Mouse (Mus musculus) stomach, embryonic 14.5 days (tissue): Measurements from ENCODE around the gene Cfdp1. TPM values are rescaled to one million over a fixed set of nuclear protein-coding genes. Genes with fewer than 3 reads are reported as not detected.

Experiments used
- ATAC-seq: fragments of 200-750 bp; cut with Nextera tagmentation; 2 replicates; pipeline ENCODE4 v1.8.0; 2017; ENCODE audit warnings: low read depth, moderate TSS enrichment; ENCODE audit not compliant: insufficient number of reproducible peaks, insufficient read depth, low FRiP score
- H3K27ac ChIP-seq: fragments of 300-500 bp; sonication (generic); 2 replicates; pipeline ENCODE4 v1.5.1; 2014; ENCODE audit warnings: mild to moderate bottlenecking, low read length, moderate library complexity, mixed read lengths
- H3K27me3 ChIP-seq: fragments of 300-500 bp; sonication (generic); 2 replicates; pipeline ENCODE4 v1.6.1; 2014; ENCODE audit warnings: low read length, control low read depth, mixed read lengths; ENCODE audit not compliant: control insufficient read depth, insufficient read depth
- H3K36me3 ChIP-seq: fragments of 300-500 bp; sonication (generic); 2 replicates; pipeline ENCODE4 v1.6.1; 2014; ENCODE audit warnings: mild to moderate bottlenecking, control low read depth, low read length, moderate library complexity, mixed read lengths; ENCODE audit not compliant: control insufficient read depth, insufficient read depth
- H3K4me1 ChIP-seq: fragments of 300-500 bp; sonication (generic); 2 replicates; pipeline ENCODE4 v1.6.1; 2014; ENCODE audit warnings: low read length, control low read depth, mixed read lengths; ENCODE audit not compliant: control insufficient read depth, insufficient read depth
- H3K4me2 ChIP-seq: fragments of 300-500 bp; sonication (generic); replicated peaks from 2 replicates; pipeline ENCODE4 v1.6.1; 2014; ENCODE audit warnings: low read depth, low read length, control low read depth
- H3K4me3 ChIP-seq: fragments of 300-500 bp; sonication (generic); 2 replicates; pipeline ENCODE4 v1.5.1; 2014; ENCODE audit warnings: low read depth, low read length, control low read depth
- H3K9ac ChIP-seq: fragments of 300-500 bp; sonication (generic); replicated peaks from 2 replicates; pipeline ENCODE4 v1.6.1; 2014; ENCODE audit warnings: low read depth, mild to moderate bottlenecking, control low read depth, low read length, moderate library complexity, mixed read lengths
- H3K9me3 ChIP-seq: fragments of 300-500 bp; sonication (generic); 2 replicates; pipeline ENCODE4 v1.6.1; 2016; ENCODE audit warnings: low read depth, low read length, control low read depth; ENCODE audit not compliant: control insufficient read depth
- whole genome bisulfite sequencing: fragments of 180-500 bp; shearing (Covaris S2); extraction: QIAGEN DNeasy Blood & Tissue Kit; methylation state at CpG from one replicate; pipeline ENCODE4 v1.1.7; 2014; 5-methylcytosine and 5-hydroxymethylcytosine counted together
- polyA plus RNA-seq: library from polyadenylated mRNA; unstranded; fragments of >200 nt; fragmentation: Nextera tagmentation; extraction: Ambion mirVana; gene quantifications from 2 replicates; pipeline ENCODE4 v1.2.1, GENCODE M21; 2014

The Cfdp1 gene
- polyA plus RNA-seq, 1 experiment from 2014 or later: 215 TPM

GRCm38 (mm10) chr8:111820018-111820417 is 34.1 kb downstream of the Cfdp1 start:
- no peak for ATAC-seq
- Histone ChIP-seq H3K27ac (peak overlapping the region; percentile 29; the same call in 1 of the 2 replicates), H3K27me3 (no peaks in the 10 kb centered on the region), H3K4me3 (no peak overlapping the region), H3K36me3 (peaks cover 25% of the 10 kb centered on the region), H3K9me3 (no peaks in the 10 kb centered on the region), H3K4me2 (no peak overlapping the region), H3K9ac (no peak overlapping the region), H3K4me1 (no peaks in the 10 kb centered on the region)
- WGBS: 93% methylated on average over 12 of the region's 12 CpGs

GRCm38 (mm10) chr8:111818556-111818955 is 35.5 kb downstream of the Cfdp1 start:
- H3K36me3 ChIP-seq: peaks cover 19% of the 10 kb centered on the region
- no peaks in the 10 kb centered on the region for H3K9me3 ChIP-seq
- H3K4me1 ChIP-seq: no peaks in the 10 kb centered on the region
- H3K4me3 ChIP-seq: no peak overlapping the region
- H3K27ac ChIP-seq: no peak overlapping the region
- no peak overlapping the region for H3K9ac ChIP-seq
- H3K27me3 ChIP-seq: no peaks in the 10 kb centered on the region
- WGBS: 91% methylated on average over 3 of the region's 3 CpGs
- H3K4me2 ChIP-seq: no peak overlapping the region
- no peak for ATAC-seq

DNA sequence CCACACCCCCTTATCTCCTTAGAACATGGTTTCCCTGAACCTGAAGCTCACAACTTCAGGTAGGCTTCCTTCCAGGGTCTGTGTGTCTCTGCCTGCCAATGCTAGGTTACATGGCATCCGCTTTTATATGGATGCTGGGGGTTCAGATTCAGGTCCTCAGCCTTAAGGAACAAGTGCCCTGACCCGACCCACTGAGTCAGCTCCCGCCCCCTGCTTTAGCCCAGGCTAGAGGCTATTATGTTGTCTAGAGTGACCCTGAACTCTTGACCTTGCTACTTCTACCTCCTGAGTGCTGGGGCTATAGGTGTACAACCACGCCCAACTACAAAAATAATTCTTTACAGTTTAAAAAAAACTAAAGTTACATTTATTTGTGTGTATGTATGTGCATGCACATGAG is 39.0 kb downstream of the Cfdp1 start:
- no peak overlapping the region for H3K4me3 ChIP-seq
- 89% methylated on average over 4 of the region's 4 CpGs for WGBS
- no peaks in the 10 kb centered on the region for H3K9me3 ChIP-seq
- H3K4me2 ChIP-seq: no peak overlapping the region
- H3K27ac ChIP-seq: no peak overlapping the region
- no peak for ATAC-seq
- H3K27me3 ChIP-seq: no peaks in the 10 kb centered on the region
- peaks cover 4% of the 10 kb centered on the region; the same call in 1 of the 2 replicates for H3K36me3 ChIP-seq
- H3K4me1 ChIP-seq: no peaks in the 10 kb centered on the region
- H3K9ac ChIP-seq: no peak overlapping the region

GRCm38 (mm10) chr8:111813818-111814217 is 40.3 kb downstream of the Cfdp1 start:
- H3K9me3 ChIP-seq: no peaks in the 10 kb centered on the region
- no peak overlapping the region for H3K27ac ChIP-seq
- H3K9ac ChIP-seq: no peak overlapping the region
- H3K27me3 ChIP-seq: no peaks in the 10 kb centered on the region
- ATAC-seq: no peak
- 0 out of 2 replicates have a peak, but pooled peaks cover 2% of the 10 kb centered on the region for H3K36me3 ChIP-seq
- H3K4me2 ChIP-seq: no peak overlapping the region
- H3K4me1 ChIP-seq: no peaks in the 10 kb centered on the region
- H3K4me3 ChIP-seq: no peak overlapping the region
- 97% methylated on average over 9 of the region's 9 CpGs for WGBS

DNA sequence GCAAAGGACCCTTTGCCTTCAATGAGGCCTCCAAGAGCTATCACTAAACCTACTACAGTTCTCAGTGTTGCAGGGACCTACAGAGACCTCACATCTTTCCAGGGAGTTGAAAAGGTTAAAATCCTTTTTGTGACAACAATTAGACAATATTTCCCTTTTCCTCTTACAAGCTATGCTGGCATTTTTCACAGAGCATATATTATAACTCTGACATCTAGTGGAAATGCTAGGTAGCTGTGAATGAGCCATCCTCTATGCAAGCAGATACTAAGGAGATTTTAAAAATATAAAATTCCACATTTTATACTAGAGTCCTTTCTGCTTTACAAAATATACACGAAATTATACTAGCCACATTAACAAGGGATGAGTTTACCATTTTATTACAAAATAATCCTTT is 41.3 kb downstream of the Cfdp1 start:
- Histone ChIP-seq H3K27ac (no peak overlapping the region), H3K27me3 (no peaks in the 10 kb centered on the region), H3K36me3 (0 out of 2 replicates have a peak, but pooled peaks cover 2% of the 10 kb centered on the region), H3K4me3 (no peak overlapping the region), H3K9ac (no peak overlapping the region), H3K9me3 (no peaks in the 10 kb centered on the region), H3K4me1 (no peaks in the 10 kb centered on the region), H3K4me2 (no peak overlapping the region)
- whole genome bisulfite sequencing: 74% methylated on average over 1 of the region's 1 CpGs
- no peak for ATAC-seq

- WGBS: 80% methylated on average over 2 of the region's 2 CpGs
Measured at GRCm38 (mm10) chr8:111810656-111811336, 43.3 kb downstream of the Cfdp1 start.

GRCm38 (mm10) chr8:111808891-111809622 is 45.0 kb downstream of the Cfdp1 start:
- Histone ChIP-seq H3K27me3 (no peaks in the 10 kb centered on the region), H3K36me3 (no peaks in the 10 kb centered on the region; the same call in 1 of the 2 replicates), H3K27ac (no peak overlapping the region), H3K9me3 (no peaks in the 10 kb centered on the region), H3K4me2 (no peak overlapping the region), H3K4me3 (no peak overlapping the region), H3K9ac (no peak overlapping the region), H3K4me1 (no peaks in the 10 kb centered on the region)
- no peak for ATAC-seq
- 92% methylated on average over 3 of the region's 3 CpGs for WGBS

More at GRCm38 (mm10) chr8:111810656-111811336, 43.3 kb downstream of the Cfdp1 start:
- no peak for ATAC-seq
- Histone ChIP-seq H3K4me1 (no peaks in the 10 kb centered on the region), H3K9me3 (no peaks in the 10 kb centered on the region), H3K4me3 (no peak overlapping the region), H3K36me3 (0 out of 2 replicates have a peak, but pooled peaks cover 2% of the 10 kb centered on the region), H3K9ac (no peak overlapping the region), H3K27ac (no peak overlapping the region), H3K27me3 (no peaks in the 10 kb centered on the region), H3K4me2 (no peak overlapping the region)

- Histone ChIP-seq H3K4me2 (no peak overlapping the region), H3K36me3 (no peaks in the 10 kb centered on the region; the same call in 1 of the 2 replicates), H3K27ac (no peak overlapping the region), H3K4me3 (no peak overlapping the region), H3K4me1 (0 out of 2 replicates have a peak, but pooled peaks cover 1% of the 10 kb centered on the region), H3K27me3 (no peaks in the 10 kb centered on the region), H3K9me3 (no peaks in the 10 kb centered on the region), H3K9ac (no peak overlapping the region)
- WGBS: 97% methylated on average over 3 of the region's 3 CpGs
- no peak for ATAC-seq
Measured at GRCm38 (mm10) chr8:111808006-111808405, 46.1 kb downstream of the Cfdp1 start.
